Mouse (Mus musculus): ENCODE results near the gene Csnk1d. TPM values are rescaled to one million over a fixed set of nuclear protein-coding genes. Genes with fewer than 3 reads are reported as not detected.

Csnk1d gene
- polyA plus RNA-seq, 1 experiment from 2014 or later: 102 TPM

GRCm38 (mm10) chr11:120951237-120951636 is 39.9 kb downstream of the Csnk1d start:
- Histone ChIP-seq H3K4me1 (replicated peaks; ENCODE audit: insufficient read depth, low read length) (peaks cover 23% of the 10 kb centered on the region), H3K9ac (ENCODE audit: low read depth, low read length) (no peak overlapping the region)
- WGBS: 24% methylated on average over 8 of the region's 8 CpGs

GRCm38 (mm10) chr11:120950281-120951202 is 40.6 kb downstream of the Csnk1d start:
- Histone ChIP-seq H3K27me3 (ENCODE audit: insufficient read depth, low read length) (no peaks in the 10 kb centered on the region), H3K4me2 (ENCODE audit: low read length) (peak overlapping the region; percentile 89), H3K4me3 (replicated peaks; ENCODE audit: low read depth, low read length) (peak overlapping the region; percentile 52), H3K4me1 (replicated peaks; ENCODE audit: insufficient read depth, low read length) (peaks cover 23% of the 10 kb centered on the region), H3K27ac (no peak overlapping the region), H3K9me3 (replicated peaks; ENCODE audit: low read length) (no peaks in the 10 kb centered on the region), H3K36me3 (ENCODE audit: insufficient read depth, low read length) (0 out of 2 replicates have a peak, but pooled peaks cover under 1% of the 10 kb centered on the region), H3K9ac (ENCODE audit: low read depth, low read length) (peak overlapping the region; percentile 39; the same call in 1 of the 2 replicates)
- peak; percentile 73 for ATAC-seq (replicated peaks; ENCODE audit: low FRiP score, low read depth)
- peak; percentile 95 for DNase-seq (ENCODE audit: low spot score)
- 0 out of 2 replicates have a peak, but pooled peaks have one; percentile 1 for TF ChIP-seq CTCF (IDR thresholded peaks at IDR 0.05; ENCODE audit: low read depth)
- 3% methylated on average over 39 of the region's 39 CpGs for WGBS

More at GRCm38 (mm10) chr11:120951237-120951636, 39.9 kb downstream of the Csnk1d start:
- H3K36me3 ChIP-seq (ENCODE audit: insufficient read depth, low read length): 0 out of 2 replicates have a peak, but pooled peaks cover 8% of the 10 kb centered on the region
- no peak overlapping the region for H3K27ac ChIP-seq
- ATAC-seq (replicated peaks; ENCODE audit: low FRiP score, low read depth) (no peak), DNase-seq (ENCODE audit: low spot score) (no peak)
- TF ChIP-seq CTCF (IDR thresholded peaks at IDR 0.05; ENCODE audit: low read depth): no peak
- H3K9me3 ChIP-seq (replicated peaks; ENCODE audit: low read length): no peaks in the 10 kb centered on the region
- H3K4me2 ChIP-seq (ENCODE audit: low read length): peak overlapping the region; percentile 89
- no peaks in the 10 kb centered on the region for H3K27me3 ChIP-seq (ENCODE audit: insufficient read depth, low read length)
- peak overlapping the region; percentile 52 for H3K4me3 ChIP-seq (replicated peaks; ENCODE audit: low read depth, low read length)

GRCm38 (mm10) chr11:120949863-120950262 is 41.3 kb downstream of the Csnk1d start:
- Histone ChIP-seq H3K9me3 (replicated peaks; ENCODE audit: low read length) (no peaks in the 10 kb centered on the region), H3K36me3 (ENCODE audit: insufficient read depth, low read length) (no peaks in the 10 kb centered on the region), H3K9ac (ENCODE audit: low read depth, low read length) (0 out of 2 replicates have a peak overlapping the region, but pooled peaks have one; percentile 39), H3K4me1 (replicated peaks; ENCODE audit: insufficient read depth, low read length) (peaks cover 23% of the 10 kb centered on the region), H3K27me3 (ENCODE audit: insufficient read depth, low read length) (no peaks in the 10 kb centered on the region), H3K4me3 (replicated peaks; ENCODE audit: low read depth, low read length) (peak overlapping the region; percentile 52), H3K4me2 (ENCODE audit: low read length) (peak overlapping the region; percentile 89), H3K27ac (no peak overlapping the region)
- DNase-seq (ENCODE audit: low spot score): no peak
- ATAC-seq (replicated peaks; ENCODE audit: low FRiP score, low read depth): no peak
- TF ChIP-seq CTCF (IDR thresholded peaks at IDR 0.05; ENCODE audit: low read depth): no peak
- 28% methylated on average over 10 of the region's 10 CpGs for WGBS

GRCm38 (mm10) chr11:120948861-120949851 is 42.0 kb downstream of the Csnk1d start:
- WGBS: 2% methylated on average over 60 of the region's 75 CpGs
- Histone ChIP-seq H3K27ac (peak overlapping the region; percentile 25; the same call in 1 of the 2 replicates), H3K4me2 (ENCODE audit: low read length) (peak overlapping the region; percentile 89), H3K9ac (ENCODE audit: low read depth, low read length) (peak overlapping the region; percentile 59), H3K36me3 (ENCODE audit: insufficient read depth, low read length) (no peaks in the 10 kb centered on the region), H3K4me3 (replicated peaks; ENCODE audit: low read depth, low read length) (peak overlapping the region; percentile 52), H3K9me3 (replicated peaks; ENCODE audit: low read length) (no peaks in the 10 kb centered on the region), H3K27me3 (ENCODE audit: insufficient read depth, low read length) (no peaks in the 10 kb centered on the region), H3K4me1 (replicated peaks; ENCODE audit: insufficient read depth, low read length) (peaks cover 23% of the 10 kb centered on the region)
- ATAC-seq (replicated peaks; ENCODE audit: low FRiP score, low read depth): peak; percentile 37; the same call in 1 of the 2 replicates
- TF ChIP-seq CTCF (IDR thresholded peaks at IDR 0.05; ENCODE audit: low read depth): peak; percentile 14; the same call in 1 of the 2 replicates
- DNase-seq (ENCODE audit: low spot score): peak; percentile 69

- H3K4me1 ChIP-seq (replicated peaks; ENCODE audit: insufficient read depth, low read length): peaks cover 23% of the 10 kb centered on the region
- WGBS: 22% methylated on average over 12 of the region's 12 CpGs
- no peak for TF ChIP-seq CTCF (IDR thresholded peaks at IDR 0.05; ENCODE audit: low read depth)
- H3K27ac ChIP-seq: peak within 1 kb of the TSS; percentile 25; the same call in 1 of the 2 replicates
- peak within 1 kb of the TSS; percentile 52 for H3K4me3 ChIP-seq (replicated peaks; ENCODE audit: low read depth, low read length)
- no peaks in the 10 kb centered on the region for H3K27me3 ChIP-seq (ENCODE audit: insufficient read depth, low read length)
- DNase-seq (ENCODE audit: low spot score) (no peak), ATAC-seq (replicated peaks; ENCODE audit: low FRiP score, low read depth) (peak; percentile 31; the same call in 1 of the 2 replicates)
- peak within 1 kb of the TSS; percentile 89 for H3K4me2 ChIP-seq (ENCODE audit: low read length)
- H3K9ac ChIP-seq (ENCODE audit: low read depth, low read length): peak within 1 kb of the TSS; percentile 59
- H3K36me3 ChIP-seq (ENCODE audit: insufficient read depth, low read length): no peaks in the 10 kb centered on the region
- no peaks in the 10 kb centered on the region for H3K9me3 ChIP-seq (replicated peaks; ENCODE audit: low read length)
Observed at GRCm38 (mm10) chr11:120948328-120948727, 42.8 kb downstream of the Csnk1d start, which contains the start of gene Slc16a3. Gene Slc16a3, plus strand, starts transcription at chr11:120948480.
